Mouse (Mus musculus) myocyte (in vitro differentiated cells): ENCODE results near the gene Atox1. TPM values are rescaled to one million over a fixed set of nuclear protein-coding genes. Genes with fewer than 3 reads are reported as not detected.
A peak's percentile ranks its signal among the peaks of the same experiment; 100 is the strongest.

Source experiments
- H3K27me3 ChIP-seq: one replicate; pipeline ENCODE4 v1.6.1; 2011; ENCODE audit not compliant: control insufficient read depth, insufficient read depth, insufficient read length
- H3K36me3 ChIP-seq: one replicate; pipeline ENCODE4 v1.6.1; 2011; ENCODE audit not compliant: control insufficient read depth, insufficient read depth
- H3K4me2 ChIP-seq: one replicate; pipeline ENCODE4 v1.6.1; 2011; ENCODE audit warnings: low read depth, control low read depth
- H3K4me3 ChIP-seq: one replicate; pipeline ENCODE4 v1.5.1; 2011; ENCODE audit warnings: mild to moderate bottlenecking, control low read depth, moderate library complexity
- H3K79me2 ChIP-seq: one replicate; pipeline ENCODE4 v1.6.1; 2011; ENCODE audit not compliant: control insufficient read depth, insufficient read depth
- H3ac ChIP-seq: one replicate; pipeline ENCODE4 v1.6.1; 2011; ENCODE audit not compliant: control insufficient read depth, insufficient read length
- CEBPB ChIP-seq: IDR thresholded peaks from 2 replicates; pipeline ENCODE4 v1.6.1; 2011; ENCODE audit warnings: mild to moderate bottlenecking, moderate library complexity; ENCODE audit not compliant: poor library complexity, insufficient read depth, severe bottlenecking
- E2F4 ChIP-seq: IDR thresholded peaks from one replicate; pipeline ENCODE4 v1.6.1; 2011; ENCODE audit warnings: mild to moderate bottlenecking, control low read depth, moderate library complexity; ENCODE audit not compliant: insufficient read depth
- MAX ChIP-seq: IDR thresholded peaks from one replicate; pipeline ENCODE4 v1.6.1; 2011; ENCODE audit warnings: low read depth, mild to moderate bottlenecking, control low read depth
- MYOD1 ChIP-seq, 3 experiments: IDR thresholded peaks; one replicate each; pipeline ENCODE4 v1.6.1; 2011; ENCODE audit warnings: control low read depth in 2 of 3, low read depth in 2 of 3, mild to moderate bottlenecking in 2 of 3, moderate library complexity in 1 of 3; ENCODE audit not compliant: insufficient read length in 2 of 3, control insufficient read depth in 1 of 3
- MYOG ChIP-seq, 3 experiments: IDR thresholded peaks; one replicate each; pipeline ENCODE4 v1.6.1; 2011; ENCODE audit warnings: control low read depth in 2 of 3, low read depth in 2 of 3, mild to moderate bottlenecking in 2 of 3; ENCODE audit not compliant: insufficient read length in 2 of 3, control insufficient read depth in 1 of 3, insufficient read depth in 1 of 3
- POLR2A ChIP-seq: IDR thresholded peaks from one replicate; pipeline ENCODE4 v1.6.1; 2011; ENCODE audit warnings: low read depth, mild to moderate bottlenecking, control low read depth, moderate library complexity; ENCODE audit not compliant: insufficient read length
- POLR2AphosphoS2 ChIP-seq: IDR thresholded peaks from one replicate; pipeline ENCODE4 v1.6.1; 2011; ENCODE audit warnings: low read depth, control low read depth; ENCODE audit not compliant: insufficient read length
- REST ChIP-seq: IDR thresholded peaks from one replicate; pipeline ENCODE4 v1.6.1; 2011; ENCODE audit warnings: mild to moderate bottlenecking, control low read depth, moderate library complexity; ENCODE audit not compliant: insufficient read depth, insufficient read length
- SRF ChIP-seq: IDR thresholded peaks from one replicate; pipeline ENCODE4 v1.6.1; 2011; ENCODE audit warnings: low read depth; ENCODE audit not compliant: control insufficient read depth, insufficient read length
- TCF12 ChIP-seq: IDR thresholded peaks from one replicate; pipeline ENCODE4 v1.6.1; 2011; ENCODE audit warnings: mild to moderate bottlenecking, control low read depth; ENCODE audit not compliant: poor library complexity, insufficient read depth, severe bottlenecking
- TCF3 ChIP-seq: IDR thresholded peaks from one replicate; pipeline ENCODE4 v1.6.1; 2011; ENCODE audit warnings: low read depth, control low read depth; ENCODE audit not compliant: insufficient read length
- USF1 ChIP-seq: IDR thresholded peaks from one replicate; pipeline ENCODE4 v1.6.1; 2011; ENCODE audit warnings: low read depth, mild to moderate bottlenecking, control low read depth, moderate library complexity
- polyA plus RNA-seq: library from polyadenylated mRNA; unstranded; fragments of >200 nt; fragmentation: generic; extraction: Trizol; gene quantifications from one replicate; pipeline ENCODE4 v1.2.1, GENCODE M21; 2012; ENCODE audit warnings: missing spikeins

Gene Atox1
- polyA plus RNA-seq, 1 experiment, result 264 TPM

DNA sequence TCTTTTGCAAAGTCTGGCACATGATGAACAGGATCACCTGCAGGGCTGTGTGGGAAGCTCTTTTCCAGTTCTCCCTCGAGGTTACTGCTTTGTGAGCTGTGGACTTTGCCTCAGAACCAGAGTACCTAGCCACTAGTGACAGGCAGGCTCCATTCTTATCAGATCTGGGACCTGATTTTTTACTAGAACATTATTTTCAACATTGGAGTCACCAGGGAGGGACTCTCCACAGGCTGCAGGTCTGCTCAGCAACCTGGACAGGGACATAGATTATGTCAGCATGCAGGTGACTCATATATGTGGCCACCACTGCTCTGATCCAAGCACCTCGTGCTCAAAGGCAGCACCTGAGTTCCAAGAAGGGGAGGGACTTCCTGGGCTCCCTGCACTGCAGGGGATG is 5.9 kb downstream of the Atox1 start:
- peaks cover 2% of the 10 kb centered on the region for H3K36me3 ChIP-seq
- H3K4me2 ChIP-seq, result no peak overlapping the region
- peaks cover 25% of the 10 kb centered on the region for H3K79me2 ChIP-seq
- no peak overlapping the region for H3ac ChIP-seq
- no peaks in the 10 kb centered on the region for H3K27me3 ChIP-seq
- no peak overlapping the region for H3K4me3 ChIP-seq
- TF ChIP-seq TCF12 (no peak), TCF3 (no peak), CEBPB (no peak), POLR2A (no peak), REST (no peak)

DNA sequence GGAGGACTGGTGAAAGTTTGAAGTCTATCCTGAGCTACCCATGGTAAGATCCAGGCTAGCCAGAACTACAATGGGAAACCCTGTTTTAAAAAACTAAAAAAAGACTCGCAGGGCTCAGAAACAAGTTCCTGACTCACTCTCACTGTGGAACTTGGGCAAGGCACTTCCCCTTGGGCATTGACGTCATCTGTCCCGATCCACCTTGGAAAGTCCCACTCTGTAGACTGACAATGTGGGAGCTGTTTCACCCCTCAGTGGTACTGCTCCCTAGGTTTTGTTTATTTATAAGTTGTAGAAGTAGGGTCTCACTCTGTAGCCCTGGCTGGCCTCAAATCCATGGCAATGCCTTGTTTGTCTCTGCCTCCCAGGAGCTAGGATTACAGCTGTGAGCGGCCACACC is 7.4 kb downstream of the Atox1 start:
- Histone ChIP-seq H3K4me2 (peak overlapping the region; percentile 16), H3K27me3 (no peaks in the 10 kb centered on the region), H3K36me3 (peaks cover 4% of the 10 kb centered on the region), H3ac (no peak overlapping the region), H3K4me3 (no peak overlapping the region), H3K79me2 (peaks cover 16% of the 10 kb centered on the region)
- TF ChIP-seq SRF (no peak), TCF12 (no peak), CEBPB (no peak), REST (no peak), POLR2AphosphoS2 (no peak)

DNA sequence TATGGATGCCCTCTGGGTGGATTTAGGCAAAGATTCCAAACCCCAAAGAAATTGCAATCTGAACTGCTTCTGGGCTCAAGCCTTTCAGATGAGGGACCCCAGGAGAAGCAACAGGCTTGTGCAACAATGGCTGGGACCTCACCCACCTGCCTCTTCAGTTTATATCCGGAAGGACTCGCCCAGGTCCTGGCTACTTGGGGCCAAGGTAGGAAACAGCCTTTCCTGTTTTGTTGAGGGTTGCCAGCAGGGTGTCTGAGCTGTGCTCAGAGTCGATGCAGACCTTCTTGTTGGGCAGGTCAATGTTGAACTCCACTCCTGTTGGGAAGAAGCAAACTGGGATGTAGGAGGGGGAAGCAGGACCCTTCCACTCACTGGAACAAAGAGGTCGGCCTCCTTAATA is 10.7 kb downstream of the Atox1 start:
- Histone ChIP-seq H3K79me2 (no peaks in the 10 kb centered on the region), H3K27me3 (no peaks in the 10 kb centered on the region), H3K36me3 (peaks cover 7% of the 10 kb centered on the region), H3K4me2 (no peak overlapping the region), H3ac (no peak overlapping the region), H3K4me3 (no peak overlapping the region)
- TF ChIP-seq TCF3 (no peak), CEBPB (no peak), TCF12 (no peak), MYOD1 (IDR thresholded peaks at IDR 0.05; ENCODE audit: control insufficient read depth in 1 of 3, insufficient read length in 2 of 3, low read depth in 2 of 3) (no peak), REST (no peak), MAX (no peak), E2F4 (no peak), SRF (no peak), POLR2A (no peak), POLR2AphosphoS2 (no peak), USF1 (no peak), MYOG (IDR thresholded peaks at IDR 0.05; ENCODE audit: control insufficient read depth in 1 of 3, insufficient read depth in 1 of 3, insufficient read length in 2 of 3, low read depth in 2 of 3) (no peak)

DNA sequence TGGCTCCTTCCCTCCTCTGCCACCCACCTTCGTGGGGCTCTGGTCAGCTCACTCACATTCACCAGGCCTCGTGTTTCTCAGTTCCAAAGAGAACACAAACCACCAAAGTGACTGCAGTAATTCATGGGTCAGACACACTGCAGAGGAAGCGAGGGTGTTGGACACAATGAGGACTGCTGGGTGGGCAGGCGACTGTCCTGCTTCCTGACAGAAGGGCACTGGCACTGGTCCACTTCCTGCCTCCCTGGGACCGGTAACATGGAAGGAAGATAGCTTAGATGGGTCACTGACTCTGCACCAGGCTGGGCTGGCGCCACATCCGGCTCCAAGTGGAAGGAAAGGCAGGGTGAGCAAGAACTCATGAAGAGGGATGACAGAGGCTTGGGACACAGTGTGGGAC is 11.5 kb downstream of the Atox1 start:
- no peaks in the 10 kb centered on the region for H3K27me3 ChIP-seq
- no peak for TF ChIP-seq TCF12
- TF ChIP-seq POLR2A, result no peak
- TF ChIP-seq USF1, result no peak
- no peak for TF ChIP-seq MYOG (IDR thresholded peaks at IDR 0.05; ENCODE audit: control insufficient read depth in 1 of 3, insufficient read depth in 1 of 3, insufficient read length in 2 of 3, low read depth in 2 of 3)
- TF ChIP-seq POLR2AphosphoS2, result no peak
- no peak for TF ChIP-seq E2F4
- no peak for TF ChIP-seq MYOD1 (IDR thresholded peaks at IDR 0.05; ENCODE audit: control insufficient read depth in 1 of 3, insufficient read length in 2 of 3, low read depth in 2 of 3)
- no peak for TF ChIP-seq TCF3
- no peak for TF ChIP-seq REST
- no peak for TF ChIP-seq MAX
- no peak for TF ChIP-seq SRF
- no peak for TF ChIP-seq CEBPB
- no peak overlapping the region for H3ac ChIP-seq
- H3K4me2 ChIP-seq, result no peak overlapping the region
- peaks cover 7% of the 10 kb centered on the region for H3K36me3 ChIP-seq
- H3K4me3 ChIP-seq, result no peak overlapping the region
- H3K79me2 ChIP-seq, result no peaks in the 10 kb centered on the region

DNA sequence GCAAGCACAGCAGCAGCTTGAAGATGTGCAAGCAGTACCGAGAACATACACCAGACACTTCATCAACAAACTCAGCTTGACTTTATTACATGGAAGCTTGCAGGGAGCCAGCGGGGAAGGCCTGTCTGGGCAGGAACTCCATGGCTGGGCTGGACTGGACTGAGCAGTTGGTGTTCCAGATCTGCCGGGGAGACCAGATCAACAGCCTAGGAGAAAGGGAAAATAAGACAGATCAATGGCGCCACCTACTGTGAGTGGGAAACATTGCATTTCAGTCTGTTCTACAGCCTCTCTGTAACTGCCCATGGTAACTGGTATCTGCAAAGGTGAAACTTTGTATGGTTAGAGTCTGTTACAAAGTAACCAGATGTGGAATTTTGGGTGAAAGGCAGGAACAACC is 14.5 kb downstream of the Atox1 start:
- TF ChIP-seq POLR2A (no peak), USF1 (no peak), MYOG (IDR thresholded peaks at IDR 0.05; ENCODE audit: control insufficient read depth in 1 of 3, insufficient read depth in 1 of 3, insufficient read length in 2 of 3, low read depth in 2 of 3) (no peak), SRF (peak; percentile 21)
- no peak overlapping the region for H3ac ChIP-seq
- no peaks in the 10 kb centered on the region for H3K79me2 ChIP-seq
- peaks cover 7% of the 10 kb centered on the region for H3K36me3 ChIP-seq
- H3K4me3 ChIP-seq, result no peak overlapping the region
- H3K27me3 ChIP-seq, result no peaks in the 10 kb centered on the region
- H3K4me2 ChIP-seq, result no peak overlapping the region
